Mouse (Mus musculus) ES-E14 (cell line): ENCODE data around the gene Rfx6.

Experiments
- CHD2 ChIP-seq: IDR thresholded peaks from 2 replicates; pipeline ENCODE4 v1.6.1; 2014; ENCODE audit warnings: mild to moderate bottlenecking, low read depth, low read length, inconsistent platforms
- MAFK ChIP-seq: IDR thresholded peaks from 2 replicates; pipeline ENCODE4 v1.6.1; 2014; ENCODE audit warnings: mild to moderate bottlenecking, low read depth, low read length, inconsistent platforms; ENCODE audit not compliant: insufficient read depth
- ZC3H11A ChIP-seq: IDR thresholded peaks from 2 replicates; pipeline ENCODE4 v1.6.1; 2012; ENCODE audit warnings: low read depth, mild to moderate bottlenecking, inconsistent platforms, low read length, borderline replicate concordance

DNA sequence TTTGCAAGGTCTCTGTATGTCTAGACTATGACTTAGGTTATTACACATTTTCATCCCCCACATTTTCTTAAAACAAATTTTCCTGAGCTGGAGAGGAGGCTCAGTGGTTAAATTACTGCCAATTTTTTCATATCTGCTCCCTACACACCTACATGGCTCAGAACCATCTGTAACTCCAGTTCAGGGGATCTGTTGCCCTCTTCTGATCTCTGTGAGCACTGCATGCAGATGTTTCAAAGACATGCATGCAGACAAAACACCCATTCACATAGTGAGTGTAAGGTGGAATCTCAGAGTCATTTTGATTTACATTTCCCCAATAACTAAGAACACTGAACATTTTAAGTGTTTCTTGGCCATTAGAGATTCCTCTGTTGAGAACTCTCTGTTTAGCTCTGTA, 8.2 kb upstream of the Rfx6 start:
- TF ChIP-seq MAFK (no peak), CHD2 (no peak), ZC3H11A (no peak)
